ENCODE assay signal across 25 mouse cellular contexts in genomic region chr3:35925852-35926251, GRCm38 (mm10). TPM values are rescaled to one million over a fixed set of nuclear protein-coding genes. Genes with fewer than 3 reads are reported as not detected.
DNase-seq lines count a peak whose midpoint lies in the region; ATAC-seq and TF ChIP-seq lines count a peak whose summit lies in the region.
"Had no signal": no experiment of that assay in that cellular context is flagged by ENCODE, and none has a peak within 500 bp of the region (broad histone marks: within the 10 kb centered on the region; RNA-seq: fewer than 3 reads in every experiment).

No protein-coding gene starts in this region.

- no peak for TF ChIP-seq POLR2A in kidney, adult 2 months (IDR thresholded peaks at IDR 0.05; ENCODE audit: low read depth, low read length)

- no peak overlapping the region for H3K4me3 ChIP-seq in kidney, adult 2 months (ENCODE audit: insufficient read depth, low read depth, low read length)
- H3K4me3 ChIP-seq in lung, postnatal 0 days (ENCODE audit: low read depth, low read length), result no peak overlapping the region
- no peak overlapping the region for H3K4me3 ChIP-seq in liver, embryonic 16.5 days (ENCODE audit: low read depth, low read length)
- H3K4me3 ChIP-seq: embryonic facial prominence, embryonic 10.5 days; embryonic facial prominence, embryonic 15.5 days; forebrain, embryonic 13.5 days; heart, adult 2 months; heart, embryonic 13.5 days; hindbrain, embryonic 15.5 days had no signal

- no peak for TF ChIP-seq CTCF in kidney, adult 2 months (conservative IDR thresholded peaks at IDR 0.05; ENCODE audit: insufficient read depth, insufficient read length, low read depth, low read length)
- TF ChIP-seq CTCF in lung, postnatal 0 days (IDR thresholded peaks at IDR 0.05), result no peak

- no peak for ATAC-seq in lung, postnatal 0 days
- ATAC-seq in liver, embryonic 16.5 days (ENCODE audit: low read depth), result no peak
- ATAC-seq: forebrain, embryonic 13.5 days; inflammation-experienced regulatory T-cells, adult 6 months had no signal

- no peaks in the 10 kb centered on the region for H3K36me3 ChIP-seq in kidney, adult 2 months (ENCODE audit: control insufficient read depth, insufficient read depth, low read length)
- no peaks in the 10 kb centered on the region for H3K36me3 ChIP-seq in lung, postnatal 0 days (ENCODE audit: insufficient read depth, low read length)
- no peaks in the 10 kb centered on the region for H3K36me3 ChIP-seq in liver, embryonic 16.5 days (ENCODE audit: control insufficient read depth, insufficient read depth)
- H3K36me3 ChIP-seq: embryonic facial prominence, embryonic 10.5 days; embryonic facial prominence, embryonic 15.5 days; heart, embryonic 13.5 days; hindbrain, embryonic 15.5 days had no signal

- H3K9me3 ChIP-seq in lung, postnatal 0 days (ENCODE audit: low read length), result no peaks in the 10 kb centered on the region
- H3K9me3 ChIP-seq in liver, embryonic 16.5 days (replicated peaks; ENCODE audit: control insufficient read depth, low read length), result no peaks in the 10 kb centered on the region
- H3K9me3 ChIP-seq: embryonic facial prominence, embryonic 10.5 days; embryonic facial prominence, embryonic 15.5 days; forebrain, embryonic 13.5 days; G1E; heart, embryonic 13.5 days; hindbrain, embryonic 15.5 days had no signal

- WGBS in kidney, adult 2 months, result 27% methylated on average over 2 of the region's 2 CpGs
- 78% methylated on average over 2 of the region's 2 CpGs for WGBS in lung, postnatal 0 days
- WGBS in liver, embryonic 16.5 days (ENCODE audit: insufficient replicate concordance), result 62% methylated on average over 2 of the region's 2 CpGs

- H3K27me3 ChIP-seq in kidney, adult 2 months (replicated peaks; ENCODE audit: control insufficient read depth, insufficient read depth, low read length), result no peaks in the 10 kb centered on the region
- H3K27me3 ChIP-seq in lung, postnatal 0 days (replicated peaks; ENCODE audit: insufficient read depth, low read length), result no peaks in the 10 kb centered on the region
- H3K27me3 ChIP-seq in liver, embryonic 16.5 days (ENCODE audit: control insufficient read depth, insufficient read depth, low read depth, low read length), result no peaks in the 10 kb centered on the region
- H3K27me3 ChIP-seq: embryonic facial prominence, embryonic 15.5 days; forebrain, embryonic 13.5 days; heart, embryonic 13.5 days; hindbrain, embryonic 15.5 days had no signal

- no peak for TF ChIP-seq EP300 in lung, postnatal 0 days (IDR thresholded peaks at IDR 0.05)

- peak overlapping the region; percentile 30; the same call in 1 of the 2 replicates for H3K27ac ChIP-seq in kidney, adult 2 months (ENCODE audit: insufficient read depth, low read depth, low read length)
- H3K27ac ChIP-seq in lung, postnatal 0 days (ENCODE audit: low read length), result 0 out of 2 replicates have a peak overlapping the region, but pooled peaks have one; percentile 26
- peak overlapping the region; percentile 50 for H3K27ac ChIP-seq in liver, embryonic 16.5 days (ENCODE audit: low read length)
- H3K27ac ChIP-seq: embryonic facial prominence, embryonic 10.5 days; embryonic facial prominence, embryonic 15.5 days; forebrain, embryonic 13.5 days; heart, adult 2 months; heart, embryonic 13.5 days; hindbrain, embryonic 15.5 days had no signal

- H3K4me1 ChIP-seq in kidney, adult 2 months (ENCODE audit: control insufficient read depth, insufficient read depth, low read length), result peaks cover 20% of the 10 kb centered on the region; the same call in 1 of the 2 replicates
- H3K4me1 ChIP-seq in lung, postnatal 0 days (ENCODE audit: insufficient read depth, low read depth, low read length), result peaks cover 7% of the 10 kb centered on the region; the same call in 1 of the 2 replicates
- peaks cover 65% of the 10 kb centered on the region for H3K4me1 ChIP-seq in liver, embryonic 16.5 days (ENCODE audit: control insufficient read depth, low read depth, low read length)

- DNase-seq in kidney, adult 2 months, result peak; percentile 45
- no peak for DNase-seq in kidney, postnatal 10 days
- DNase-seq in lung, postnatal 0 days (ENCODE audit: low spot score), result no peak
- DNase-seq in lung, postnatal 10 days, result no peak
- DNase-seq in adrenal gland, adult 2 months, result no peak
- DNase-seq in frontal cortex, adult 2 months (ENCODE audit: extremely low spot score in 1 of 2, low spot score in 1 of 2), result no peak
- DNase-seq: adrenal gland, postnatal 10 days; cerebellum, adult 8-10 months; cerebellum, postnatal 25 days; heart, adult 2 months; heart, postnatal 10 days; lung, adult 18-20 months; lung, postnatal 14 days; midbrain, embryonic 14.5 days; retina, postnatal 1 day; thymus, adult 2 months; thymus, postnatal 36 days had no signal

- H3K9ac ChIP-seq in lung, postnatal 0 days (replicated peaks; ENCODE audit: low read depth), result no peak overlapping the region
- no peak overlapping the region for H3K9ac ChIP-seq in liver, embryonic 16.5 days (ENCODE audit: low read depth, low read length)
- H3K9ac ChIP-seq: embryonic facial prominence, embryonic 15.5 days; forebrain, embryonic 13.5 days; heart, embryonic 13.5 days; hindbrain, embryonic 15.5 days had no signal

- H3K4me2 ChIP-seq in lung, postnatal 0 days (replicated peaks; ENCODE audit: low read depth, low read length), result no peak overlapping the region
- H3K4me2 ChIP-seq in liver, embryonic 16.5 days (ENCODE audit: low read depth, low read length), result 0 out of 2 replicates have a peak overlapping the region, but pooled peaks have one; percentile 9
- H3K4me2 ChIP-seq: embryonic facial prominence, embryonic 15.5 days; forebrain, embryonic 13.5 days; heart, embryonic 13.5 days; hindbrain, embryonic 15.5 days had no signal

RNA-seq across cellular contexts. Expression of gene Dcun1d1, which starts 11.4 kb away (rescaled TPM):
- 8.2 and 11.9 TPM in 2 replicates for polyA plus RNA-seq in kidney, adult 2 months (2012; rRNA removed)
- polyA plus RNA-seq in lung, postnatal 0 days (2015; fragmentation: Nextera tagmentation; extraction: Ambion mirVana), result 78.1 and 84.8 TPM in 2 replicates
- polyA plus RNA-seq in liver, embryonic 16.5 days (2015; fragmentation: Nextera tagmentation; extraction: Ambion mirVana), result 82.0 and 86.8 TPM in 2 replicates
- total RNA-seq in adrenal gland, adult 2 months (2021), result 10 to 100 TPM; 64.1 to 84.2 TPM
- 1.5 and 2.2 TPM in 2 replicates for polyA plus RNA-seq in adrenal gland, adult 2 months (2012; rRNA removed)
- 38.9 and 40.7 TPM in 2 replicates for polyA plus RNA-seq in frontal cortex, adult 2 months (2012; rRNA removed)
